16 mouse cellular contexts compared by ENCODE assay signal in genomic region chr5:65883355-65883754, GRCm38 (mm10). TPM values are rescaled to one million over a fixed set of nuclear protein-coding genes. Genes with fewer than 3 reads are reported as not detected.
DNase-seq lines count a peak whose midpoint lies in the region; ATAC-seq and TF ChIP-seq lines count a peak whose summit lies in the region.
"Had no signal": no experiment of that assay in that cellular context is flagged by ENCODE, and none has a peak within 500 bp of the region (broad histone marks: within the 10 kb centered on the region; RNA-seq: fewer than 3 reads in every experiment).

No protein-coding gene starts in this region.

- H3K4me3 ChIP-seq in hindbrain, embryonic 14.5 days (replicated peaks; ENCODE audit: low read length): no peak overlapping the region
- H3K4me3 ChIP-seq in hindbrain, embryonic 13.5 days: no peak overlapping the region
- no peak overlapping the region for H3K4me3 ChIP-seq in MEL (ENCODE audit: control insufficient read depth in 1 of 2, insufficient read depth in 1 of 2, low read depth in 2 of 2, low read length in 2 of 2)
- no peak overlapping the region for H3K4me3 ChIP-seq in macrophage (ENCODE audit: inconsistent target)
- H3K4me3 ChIP-seq: embryonic facial prominence, embryonic 12.5 days; lung, embryonic 15.5 days had no signal

- no peak overlapping the region for H3K27ac ChIP-seq in hindbrain, embryonic 14.5 days
- H3K27ac ChIP-seq in hindbrain, embryonic 13.5 days: no peak overlapping the region
- H3K27ac ChIP-seq in MEL (ENCODE audit: control insufficient read depth, low read depth, low read length): no peak overlapping the region
- H3K27ac ChIP-seq in macrophage: peak overlapping the region; percentile 57
- H3K27ac ChIP-seq: embryonic facial prominence, embryonic 12.5 days; lung, embryonic 15.5 days had no signal

- no peak for TF ChIP-seq RAD21 in MEL (IDR thresholded peaks at IDR 0.05; ENCODE audit: low read depth, low read length)

- no peak for TF ChIP-seq CTCF in MEL (IDR thresholded peaks at IDR 0.05 in 2 of 3, conservative IDR thresholded peaks at IDR 0.05 in 1 of 3; ENCODE audit: control insufficient read depth in 1 of 3, insufficient read depth in 1 of 3, low read depth in 2 of 3, low read length in 3 of 3, poor library complexity in 1 of 3, severe bottlenecking in 1 of 3)

- TF ChIP-seq POLR2A in MEL (IDR thresholded peaks at IDR 0.05; ENCODE audit: control insufficient read depth in 1 of 2, insufficient read depth in 1 of 2, low read depth in 1 of 2, low read length in 2 of 2, poor library complexity in 1 of 2): no peak

- no peaks in the 10 kb centered on the region for H3K36me3 ChIP-seq in hindbrain, embryonic 14.5 days (replicated peaks; ENCODE audit: control insufficient read depth, insufficient read depth)
- no peaks in the 10 kb centered on the region for H3K36me3 ChIP-seq in hindbrain, embryonic 13.5 days
- H3K36me3 ChIP-seq in MEL (ENCODE audit: control insufficient read depth in 1 of 2, insufficient read depth in 2 of 2, low read length in 2 of 2) (peaks cover 0 to 31% of the 10 kb centered on the region in 2 experiments; a peak in 2 of 4 replicates), macrophage (ENCODE audit: inconsistent target) (no peaks in the 10 kb centered on the region)
- H3K36me3 ChIP-seq: embryonic facial prominence, embryonic 12.5 days; lung, embryonic 15.5 days had no signal

- ATAC-seq in hindbrain, embryonic 14.5 days (ENCODE audit: low FRiP score): no peak
- ATAC-seq in hindbrain, embryonic 13.5 days (ENCODE audit: low FRiP score): no peak
- ATAC-seq: forebrain, embryonic 14.5 days had no signal

- H3K79me2 ChIP-seq in MEL (ENCODE audit: control insufficient read depth, insufficient read depth, low read length, poor library complexity) (no peaks in the 10 kb centered on the region), macrophage (ENCODE audit: inconsistent target) (peaks cover 95% of the 10 kb centered on the region)

- peak; percentile 36 for DNase-seq in hindbrain, embryonic 14.5 days (ENCODE audit: low spot score)
- DNase-seq in 416B (ENCODE audit: low read depth) (peak; percentile 53), MEL (ENCODE audit: low read depth, low spot score) (no peak)
- no peak for DNase-seq in right cerebral cortex, postnatal 10 days (ENCODE audit: low spot score in 2 of 2)
- DNase-seq in layer of hippocampus, postnatal 14 days (ENCODE audit: low spot score in 2 of 2): no peak
- DNase-seq: cerebellum, adult 18-20 months; kidney, adult 2 months; spleen, adult 18-20 months; thymus, adult 18-20 months had no signal

- H3K9me3 ChIP-seq in hindbrain, embryonic 14.5 days (ENCODE audit: control insufficient read depth, low read length): no peaks in the 10 kb centered on the region
- no peaks in the 10 kb centered on the region for H3K9me3 ChIP-seq in hindbrain, embryonic 13.5 days
- H3K9me3 ChIP-seq in MEL (replicated peaks; ENCODE audit: insufficient read depth, low read length): no peaks in the 10 kb centered on the region
- H3K9me3 ChIP-seq: embryonic facial prominence, embryonic 12.5 days; lung, embryonic 15.5 days had no signal

- no peaks in the 10 kb centered on the region for H3K27me3 ChIP-seq in hindbrain, embryonic 14.5 days (ENCODE audit: control insufficient read depth, insufficient read depth, low read length)
- H3K27me3 ChIP-seq in hindbrain, embryonic 13.5 days: no peaks in the 10 kb centered on the region
- no peaks in the 10 kb centered on the region for H3K27me3 ChIP-seq in MEL (ENCODE audit: control insufficient read depth in 1 of 2, insufficient read depth in 2 of 2, low read length in 2 of 2)
- H3K27me3 ChIP-seq: embryonic facial prominence, embryonic 12.5 days; lung, embryonic 15.5 days had no signal

- 54% methylated on average over 5 of the region's 5 CpGs for WGBS in hindbrain, embryonic 14.5 days
- 48% methylated on average over 5 of the region's 5 CpGs for WGBS in hindbrain, embryonic 13.5 days
- 19% methylated on average over 5 of the region's 5 CpGs for WGBS in macrophage (ENCODE audit: missing documents)

- no peaks in the 10 kb centered on the region for H3K4me1 ChIP-seq in hindbrain, embryonic 14.5 days (replicated peaks; ENCODE audit: control insufficient read depth, insufficient read depth, low read length)
- 0 out of 2 replicates have a peak, but pooled peaks cover 3% of the 10 kb centered on the region for H3K4me1 ChIP-seq in hindbrain, embryonic 13.5 days (replicated peaks)
- peaks cover 18 to 42% of the 10 kb centered on the region in 2 experiments for H3K4me1 ChIP-seq in MEL (ENCODE audit: control insufficient read depth in 1 of 2, insufficient read depth in 2 of 2, low read length in 2 of 2)
- H3K4me1 ChIP-seq: embryonic facial prominence, embryonic 12.5 days; lung, embryonic 15.5 days had no signal

- H3K9ac ChIP-seq in hindbrain, embryonic 14.5 days: no peak overlapping the region
- H3K9ac ChIP-seq in hindbrain, embryonic 13.5 days: no peak overlapping the region
- no peak overlapping the region for H3K9ac ChIP-seq in MEL (ENCODE audit: control insufficient read depth, low read depth, low read length, poor library complexity, severe bottlenecking)
- H3K9ac ChIP-seq: embryonic facial prominence, embryonic 12.5 days; lung, embryonic 15.5 days had no signal

- TF ChIP-seq EP300 in MEL (IDR thresholded peaks at IDR 0.05; ENCODE audit: low read depth in 1 of 2, low read length in 2 of 2): no peak

- no peak overlapping the region for H3K4me2 ChIP-seq in hindbrain, embryonic 14.5 days (replicated peaks)
- no peak overlapping the region for H3K4me2 ChIP-seq in hindbrain, embryonic 13.5 days
- H3K4me2 ChIP-seq: embryonic facial prominence, embryonic 12.5 days; lung, embryonic 15.5 days had no signal

TF ChIP-seq in MEL, 35 proteins besides CTCF, POLR2A, EP300 and RAD21:
- TF ChIP-seq MAZ (IDR thresholded peaks at IDR 0.05; ENCODE audit: low read depth, low read length) (no peak), MAFK (IDR thresholded peaks at IDR 0.05; ENCODE audit: borderline replicate concordance, low read depth, low read length) (peak; percentile 100)
TF ChIP-seq in MEL: peak in this region for 1.

RNA-seq across cellular contexts. Expression of gene Rhoh, which starts 22.3 kb away (rescaled TPM):
- polyA plus RNA-seq in hindbrain, embryonic 14.5 days (2014; fragmentation: Nextera tagmentation; extraction: Ambion mirVana): 0.52 TPM in 2 replicates
- polyA plus RNA-seq in hindbrain, embryonic 13.5 days (2015; fragmentation: Nextera tagmentation; extraction: Ambion mirVana): 0.30 and 0.60 TPM in 2 replicates
- total RNA-seq in MEL (2012; rRNA removed): 0.10 and 0.15 TPM in 2 replicates
- polyA plus RNA-seq in MEL (2012; ENCODE audit: insufficient read depth in 1 of 2, insufficient read length in 2 of 2, low read depth in 1 of 2, low replicate concordance in 2 of 2, missing spikeins in 1 of 2) (under 1 TPM in 1 of 2 experiments, not detected in 1; 0.31 TPM), macrophage (2018) (6.0 to 22.2 TPM (median 10.9 TPM) in 3 replicates)
- 10 to 100 TPM in 19 of 26 experiments, 1 to 10 TPM in 7; 3.6 to 86.8 (median 23.6) TPM for total RNA-seq in macrophage (2018; cell fraction: chromatin; rRNA removed)
- total RNA-seq in macrophage (2018; cell fraction: cytosol; rRNA removed): 10 to 100 TPM in 13 of 26 experiments, 1 to 10 TPM in 13; 2.7 to 13.9 (median 9.6) TPM
- 10 to 100 TPM in 15 of 26 experiments, 1 to 10 TPM in 11; 4.0 to 71.5 (median 11.9) TPM for total RNA-seq in macrophage (2018; cell fraction: nucleus; rRNA removed)
- 1 to 10 TPM in 1 of 2 experiments, under 1 TPM in 1; 0.76 to 1.8 TPM for total RNA-seq in layer of hippocampus, postnatal 14 days (2021)

RNA-seq across cellular contexts. Expression of gene Chrna9, which starts 51.4 kb away (rescaled TPM):
- polyA plus RNA-seq in hindbrain, embryonic 14.5 days (2014; fragmentation: Nextera tagmentation; extraction: Ambion mirVana): not detected in 2 replicates
- polyA plus RNA-seq in hindbrain, embryonic 13.5 days (2015; fragmentation: Nextera tagmentation; extraction: Ambion mirVana): 0.14 TPM in 1 of 2 replicates, not detected in the other
- total RNA-seq in MEL (2012; rRNA removed): not detected in 2 replicates
- not detected for polyA plus RNA-seq in MEL (2012; ENCODE audit: insufficient read depth in 1 of 2, insufficient read length in 2 of 2, low read depth in 1 of 2, low replicate concordance in 2 of 2, missing spikeins in 1 of 2)
- 1 to 10 TPM in 1 of 26 experiments, not detected in 25; 2.3 TPM for total RNA-seq in macrophage (2018; cell fraction: chromatin; rRNA removed)
- not detected for total RNA-seq in macrophage (2018; cell fraction: cytosol; rRNA removed)
- 1 to 10 TPM in 2 of 26 experiments, not detected in 24; 1.9 to 3.2 TPM for total RNA-seq in macrophage (2018; cell fraction: nucleus; rRNA removed)
- polyA plus RNA-seq in macrophage (2018): not detected in 3 replicates
- not detected for total RNA-seq in layer of hippocampus, postnatal 14 days (2021)
- total RNA-seq: adrenal gland, postnatal 36 days; layer of hippocampus, adult 8-10 months had no signal
- polyA plus RNA-seq: forebrain, embryonic 14.5 days; kidney, adult 2 months had no signal

Comparison
In these comparisons a context has a peak if more than half of its experiments do, and no peak if none do; other contexts are left out.
1. DNase-seq: peak in hindbrain, embryonic 14.5 days (single experiment) and 416B (single experiment); none in MEL (single experiment), right cerebral cortex, postnatal 10 days (0 of 2) and layer of hippocampus, postnatal 14 days (0 of 2).